Mouse (Mus musculus) liver, postnatal 0 days (tissue): ENCODE measurements around the gene Nedd4.

Experiments used
- CTCF ChIP-seq: sonication (generic); IDR thresholded peaks from 2 replicates; pipeline ENCODE4 v1.5.1; 2016; ENCODE audit warnings: antibody characterized with exemption, low read depth
- EP300 ChIP-seq: IDR thresholded peaks from 2 replicates; pipeline ENCODE4 v1.6.1; 2016; ENCODE audit warnings: antibody characterized with exemption, low read depth, mild to moderate bottlenecking

DNA sequence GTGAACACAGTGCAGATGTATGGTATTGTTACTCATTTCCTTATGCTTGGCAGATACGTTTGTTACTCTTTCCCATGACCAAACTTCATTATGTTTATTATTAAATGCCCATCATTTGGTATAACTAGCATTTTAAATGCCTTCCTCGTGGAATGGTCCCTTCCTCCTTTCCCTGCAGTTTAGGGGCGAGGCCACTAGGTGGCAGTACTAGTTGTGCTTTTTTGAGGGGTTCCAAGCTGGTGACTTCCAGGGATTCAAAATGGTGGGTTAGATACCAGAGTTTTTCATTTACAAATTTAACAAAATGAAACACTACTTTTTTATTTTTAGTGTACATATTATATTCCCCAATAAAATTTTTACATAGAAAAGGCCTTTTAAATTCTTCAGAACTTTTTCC, 71.8 kb downstream of the Nedd4 start:
- TF ChIP-seq CTCF (peak; percentile 83), EP300 (no peak)
